Mouse (Mus musculus) brain, embryonic 14.5 days (tissue): ENCODE results near the gene Zfp275.

ENCODE experiments used
- CTCF ChIP-seq: fragments of 200-500 bp; IDR thresholded peaks from 2 replicates; pipeline ENCODE4 v1.5.1; 2012; ENCODE audit warnings: inconsistent platforms, mild to moderate bottlenecking, moderate library complexity, borderline replicate concordance; ENCODE audit not compliant: insufficient read depth, insufficient read length; ENCODE audit errors: extremely low read depth
- POLR2A ChIP-seq: fragments of 200-500 bp; IDR thresholded peaks from 2 replicates; pipeline ENCODE4 v1.6.1; 2012; ENCODE audit warnings: mild to moderate bottlenecking, inconsistent platforms, borderline replicate concordance; ENCODE audit not compliant: poor library complexity, insufficient read depth, insufficient read length, severe bottlenecking; ENCODE audit errors: extremely low read depth

GRCm38 (mm10) chrX:73344346-73344745, 1.9 kb downstream of the Zfp275 start:
- TF ChIP-seq POLR2A (no peak), CTCF (no peak)
